Mouse (Mus musculus) neural tube, embryonic 14.5 days (tissue): ENCODE results near the gene Atg2a. TPM values are rescaled to one million over a fixed set of nuclear protein-coding genes. Genes with fewer than 3 reads are reported as not detected.
A peak's percentile ranks its signal among the peaks of the same experiment; 100 is the strongest.

ENCODE experiments used
- ATAC-seq: fragments of 200-750 bp; cut with Nextera tagmentation; 2 replicates; pipeline ENCODE4 v1.8.0; 2017; ENCODE audit warnings: low read depth, mild to moderate bottlenecking, moderate TSS enrichment, moderate library complexity
- H3K27ac ChIP-seq: fragments of 300-500 bp; sonication (generic); 2 replicates; pipeline ENCODE4 v1.5.1; 2014; ENCODE audit warnings: low read depth, mild to moderate bottlenecking, control low read depth, low read length, moderate library complexity, mixed read lengths
- H3K27me3 ChIP-seq: fragments of 300-500 bp; sonication (generic); 2 replicates; pipeline ENCODE4 v1.6.1; 2014; ENCODE audit warnings: low read length; ENCODE audit not compliant: control insufficient read depth, insufficient read depth
- H3K36me3 ChIP-seq: fragments of 300-500 bp; sonication (generic); 2 replicates; pipeline ENCODE4 v1.6.1; 2014; ENCODE audit warnings: low read length, mixed read lengths; ENCODE audit not compliant: control insufficient read depth, insufficient read depth
- H3K4me1 ChIP-seq: fragments of 300-500 bp; sonication (generic); 2 replicates; pipeline ENCODE4 v1.6.1; 2014; ENCODE audit warnings: low read length; ENCODE audit not compliant: control insufficient read depth, insufficient read depth
- H3K4me2 ChIP-seq: fragments of 300-500 bp; sonication (generic); 2 replicates; pipeline ENCODE4 v1.6.1; 2014; ENCODE audit warnings: mild to moderate bottlenecking, low read depth, low read length, control low read depth
- H3K4me3 ChIP-seq: fragments of 300-500 bp; sonication (generic); 2 replicates; pipeline ENCODE4 v1.5.1; 2014; ENCODE audit warnings: low read depth, low read length, control low read depth, mixed read lengths
- H3K9ac ChIP-seq: fragments of 300-500 bp; sonication (generic); replicated peaks from 2 replicates; pipeline ENCODE4 v1.6.1; 2014; ENCODE audit warnings: low read depth, mild to moderate bottlenecking, control low read depth, low read length, mixed read lengths
- H3K9me3 ChIP-seq: fragments of 300-500 bp; sonication (generic); 2 replicates; pipeline ENCODE4 v1.6.1; 2016; ENCODE audit warnings: low read length; ENCODE audit not compliant: control insufficient read depth
- WGBS: fragments of 180-500 bp; shearing (Covaris S2); extraction: QIAGEN DNeasy Blood & Tissue Kit; methylation state at CpG from one replicate; pipeline ENCODE4 v1.1.7; 2014; 5-methylcytosine and 5-hydroxymethylcytosine counted together
- polyA plus RNA-seq: library from polyadenylated mRNA; unstranded; fragments of >200 nt; fragmentation: Nextera tagmentation; extraction: Ambion mirVana; gene quantifications from 2 replicates; pipeline ENCODE4 v1.2.1, GENCODE M21; 2014

The Atg2a gene
- polyA plus RNA-seq, 1 experiment from 2014 or later = 16.1 TPM

DNA sequence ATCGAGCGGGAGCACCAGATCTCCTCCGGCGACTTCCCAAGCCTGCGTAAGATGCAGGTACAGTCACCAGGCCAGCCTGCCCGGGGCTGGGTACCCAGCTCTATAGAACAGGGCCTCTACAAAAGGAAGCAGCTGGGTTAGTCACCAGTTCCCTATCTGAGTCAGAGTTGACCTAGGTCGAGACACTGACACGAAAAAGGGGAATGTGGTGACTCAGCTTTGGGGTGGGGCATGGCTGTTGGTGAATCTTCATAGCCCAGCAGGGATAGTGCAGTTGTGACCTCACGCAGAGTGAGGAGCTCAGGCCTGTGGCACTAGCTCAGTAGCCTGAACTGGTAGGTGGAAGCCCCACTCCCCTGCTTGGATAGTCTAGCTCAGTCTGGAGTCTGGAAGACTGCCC, 56.2 kb downstream of the Atg2a start:
- Histone ChIP-seq H3K27me3 (no peaks in the 10 kb centered on the region), H3K4me2 (no peak overlapping the region), H3K4me3 (no peak overlapping the region), H3K9ac (no peak overlapping the region), H3K9me3 (no peaks in the 10 kb centered on the region), H3K27ac (no peak overlapping the region), H3K4me1 (no peaks in the 10 kb centered on the region), H3K36me3 (peaks cover 28% of the 10 kb centered on the region)
- ATAC-seq = no peak
- 91% methylated on average over 9 of the region's 9 CpGs for WGBS

- H3K9ac ChIP-seq = no peak overlapping the region
- WGBS = 82% methylated on average over 4 of the region's 4 CpGs
- H3K4me1 ChIP-seq = no peaks in the 10 kb centered on the region
- peaks cover 25% of the 10 kb centered on the region for H3K36me3 ChIP-seq
- H3K27me3 ChIP-seq = no peaks in the 10 kb centered on the region
- no peak for ATAC-seq
- no peak overlapping the region for H3K4me3 ChIP-seq
- H3K27ac ChIP-seq = no peak overlapping the region
- H3K9me3 ChIP-seq = no peaks in the 10 kb centered on the region
- H3K4me2 ChIP-seq = no peak overlapping the region
Observed at GRCm38 (mm10) chr19:6299003-6299402, 57.5 kb downstream of the Atg2a start.

- no peaks in the 10 kb centered on the region for H3K27me3 ChIP-seq
- WGBS = 88% methylated on average over 7 of the region's 7 CpGs
- H3K4me2 ChIP-seq = no peak overlapping the region
- no peak for ATAC-seq
- no peaks in the 10 kb centered on the region for H3K4me1 ChIP-seq
- peaks cover 25% of the 10 kb centered on the region for H3K36me3 ChIP-seq
- no peaks in the 10 kb centered on the region for H3K9me3 ChIP-seq
- H3K4me3 ChIP-seq = no peak overlapping the region
- H3K27ac ChIP-seq = no peak overlapping the region
- no peak overlapping the region for H3K9ac ChIP-seq
Observed at GRCm38 (mm10) chr19:6299450-6300267, 58.2 kb downstream of the Atg2a start.

- no peaks in the 10 kb centered on the region for H3K4me1 ChIP-seq
- WGBS = 70% methylated on average over 7 of the region's 7 CpGs
- ATAC-seq = no peak
- H3K4me2 ChIP-seq = no peak overlapping the region
- no peak overlapping the region for H3K27ac ChIP-seq
- H3K4me3 ChIP-seq = no peak overlapping the region
- peaks cover 17% of the 10 kb centered on the region for H3K36me3 ChIP-seq
- H3K27me3 ChIP-seq = no peaks in the 10 kb centered on the region
- H3K9ac ChIP-seq = no peak overlapping the region
- no peaks in the 10 kb centered on the region for H3K9me3 ChIP-seq
Observed at GRCm38 (mm10) chr19:6300402-6300841, 59.0 kb downstream of the Atg2a start.

GRCm38 (mm10) chr19:6302114-6302513, 60.6 kb downstream of the Atg2a start:
- no peak overlapping the region for H3K4me2 ChIP-seq
- H3K4me1 ChIP-seq = no peaks in the 10 kb centered on the region
- H3K9me3 ChIP-seq = no peaks in the 10 kb centered on the region
- H3K27ac ChIP-seq = no peak overlapping the region
- 94% methylated on average over 5 of the region's 5 CpGs for WGBS
- H3K36me3 ChIP-seq = 0 out of 2 replicates have a peak, but pooled peaks cover 4% of the 10 kb centered on the region
- no peaks in the 10 kb centered on the region for H3K27me3 ChIP-seq
- ATAC-seq = no peak
- H3K4me3 ChIP-seq = no peak overlapping the region
- no peak overlapping the region for H3K9ac ChIP-seq

DNA sequence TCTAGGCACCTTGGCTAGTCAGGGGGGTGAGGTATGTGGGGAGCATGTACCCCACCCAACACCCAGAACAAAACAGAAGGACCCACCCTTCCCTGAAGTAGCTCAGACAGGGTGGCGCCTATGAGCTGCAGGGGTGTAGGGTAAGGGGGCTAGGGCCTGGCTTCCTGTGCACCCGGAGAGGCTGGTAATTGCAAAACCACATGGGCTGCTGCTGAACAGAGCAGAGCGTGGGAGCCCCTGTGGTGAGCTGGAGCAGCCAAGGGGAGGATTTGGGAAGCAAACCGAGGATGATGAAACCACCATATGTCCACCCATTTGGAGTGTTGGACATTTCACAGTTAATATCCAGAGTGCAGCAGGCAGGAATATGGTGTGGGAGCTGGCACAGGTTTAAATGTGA, 61.1 kb downstream of the Atg2a start:
- H3K36me3 ChIP-seq = 0 out of 2 replicates have a peak, but pooled peaks cover 4% of the 10 kb centered on the region
- H3K9me3 ChIP-seq = no peaks in the 10 kb centered on the region
- no peak overlapping the region for H3K4me3 ChIP-seq
- H3K4me2 ChIP-seq = no peak overlapping the region
- no peak overlapping the region for H3K9ac ChIP-seq
- no peaks in the 10 kb centered on the region for H3K27me3 ChIP-seq
- H3K27ac ChIP-seq = no peak overlapping the region
- no peaks in the 10 kb centered on the region for H3K4me1 ChIP-seq
- ATAC-seq = no peak
- WGBS = 48% methylated on average over 4 of the region's 4 CpGs

DNA sequence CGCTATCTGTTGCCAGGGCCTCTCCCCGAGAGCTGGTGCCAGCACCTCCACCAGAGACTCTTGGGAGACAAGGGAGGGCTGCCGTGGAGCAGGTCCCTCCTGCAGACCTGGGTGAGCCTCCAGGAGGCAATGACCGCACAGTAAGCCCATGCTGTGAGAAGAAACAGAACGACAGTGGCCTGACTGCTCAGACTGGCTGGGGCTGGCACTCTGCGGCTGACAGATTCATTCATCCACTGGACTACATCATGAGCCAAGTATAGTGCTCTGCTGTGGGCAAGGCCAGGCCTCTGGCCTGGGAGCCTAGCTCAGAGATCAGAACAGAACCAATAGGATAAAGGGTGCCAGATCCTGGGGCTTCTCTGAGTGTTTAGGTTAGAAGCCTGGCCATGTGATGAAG, 62.4 kb downstream of the Atg2a start:
- Histone ChIP-seq H3K4me2 (no peak overlapping the region), H3K27me3 (no peaks in the 10 kb centered on the region), H3K4me1 (no peaks in the 10 kb centered on the region), H3K27ac (no peak overlapping the region), H3K9me3 (no peaks in the 10 kb centered on the region), H3K36me3 (0 out of 2 replicates have a peak, but pooled peaks cover 3% of the 10 kb centered on the region), H3K4me3 (no peak overlapping the region), H3K9ac (no peak overlapping the region)
- ATAC-seq = no peak
- WGBS = 81% methylated on average over 6 of the region's 6 CpGs

GRCm38 (mm10) chr19:6304787-6305516, 63.5 kb downstream of the Atg2a start:
- Histone ChIP-seq H3K4me1 (no peaks in the 10 kb centered on the region), H3K27ac (no peak overlapping the region), H3K9me3 (no peaks in the 10 kb centered on the region), H3K27me3 (no peaks in the 10 kb centered on the region), H3K9ac (no peak overlapping the region), H3K4me3 (no peak overlapping the region), H3K36me3 (no peaks in the 10 kb centered on the region), H3K4me2 (no peak overlapping the region)
- ATAC-seq = peak; percentile 65; the same call in 1 of the 2 replicates
- 25% methylated on average over 5 of the region's 5 CpGs for WGBS

- Histone ChIP-seq H3K36me3 (no peaks in the 10 kb centered on the region), H3K4me3 (peak overlapping the region; percentile 45), H3K4me1 (no peaks in the 10 kb centered on the region), H3K27ac (no peak overlapping the region), H3K9ac (no peak overlapping the region), H3K4me2 (peak overlapping the region; percentile 54), H3K9me3 (no peaks in the 10 kb centered on the region), H3K27me3 (no peaks in the 10 kb centered on the region)
- ATAC-seq = no peak
- 56% methylated on average over 8 of the region's 8 CpGs for WGBS
Observed at GRCm38 (mm10) chr19:6305517-6306115, 64.1 kb downstream of the Atg2a start.
